Mouse (Mus musculus) lung, postnatal 4 days (tissue): ENCODE results near the gene Galntl5.
"Not testable (repeated sequence)": the region's sequence is repeated elsewhere in the genome, so short reads cannot be mapped to it uniquely, and the experiment has no call there.

ENCODE experiments used
- DNase-seq, 2 experiments: peaks; one replicate each; pipeline ENCODE4 v3.0.0; 2021

The Galntl5 gene

GRCm38 (mm10) chr5:25211872-25212271 is 30.6 kb downstream of the Galntl5 start:
- DNase-seq, result no peak

- DNase-seq, result not testable (repeated sequence)
These were observed 32.0 kb downstream of the Galntl5 start for GRCm38 (mm10) chr5:25213216-25213615.

- no peak for DNase-seq
These were observed 33.7 kb downstream of the Galntl5 start for GRCm38 (mm10) chr5:25215006-25215405.

- no peak for DNase-seq
These were observed 40.3 kb downstream of the Galntl5 start, which contains the start of gene Galnt11 for GRCm38 (mm10) chr5:25221604-25222003. Gene Galnt11 (plus strand): TSS chr5:25221904.

- peak; percentile 93 to 94 for DNase-seq
These were observed 41.8 kb downstream of the Galntl5 start, which contains the start of gene E130116L18Rik for GRCm38 (mm10) chr5:25222752-25223702. Gene E130116L18Rik (minus strand): TSS chr5:25223153.

GRCm38 (mm10) chr5:25224377-25224776 is 43.1 kb downstream of the Galntl5 start:
- DNase-seq, result not testable (repeated sequence)

- DNase-seq, result no peak
These were observed 61.8 kb downstream of the Galntl5 start for GRCm38 (mm10) chr5:25243101-25243500.

GRCm38 (mm10) chr5:25245806-25246472 is 64.7 kb downstream of the Galntl5 start:
- no peak for DNase-seq

GRCm38 (mm10) chr5:25246473-25246865 is 65.2 kb downstream of the Galntl5 start:
- no peak for DNase-seq

- DNase-seq, result no peak
These were observed 65.8 kb downstream of the Galntl5 start for GRCm38 (mm10) chr5:25247036-25247435.

- no peak for DNase-seq
These were observed 71.2 kb downstream of the Galntl5 start for GRCm38 (mm10) chr5:25252423-25252822.

GRCm38 (mm10) chr5:25252825-25253544 is 71.7 kb downstream of the Galntl5 start:
- no peak for DNase-seq

- DNase-seq, result no peak
These were observed 73.2 kb downstream of the Galntl5 start for GRCm38 (mm10) chr5:25254491-25254890.

GRCm38 (mm10) chr5:25256686-25257085 is 75.4 kb downstream of the Galntl5 start:
- DNase-seq, result no peak

GRCm38 (mm10) chr5:25261452-25261851 is 80.2 kb downstream of the Galntl5 start:
- no peak for DNase-seq

- DNase-seq, result no peak
These were observed 81.0 kb downstream of the Galntl5 start for GRCm38 (mm10) chr5:25262266-25262665.

GRCm38 (mm10) chr5:25268258-25268888 is 87.1 kb downstream of the Galntl5 start:
- no peak for DNase-seq
